Mouse (Mus musculus): Measurements from ENCODE around the gene Gm5617.
"Not testable (repeated sequence)": the region's sequence is repeated elsewhere in the genome, so short reads cannot be mapped to it uniquely, and the experiment has no call there.

The Gm5617 gene

GRCm38 (mm10) chr9:48501192-48501591 is 6.0 kb downstream of the Gm5617 start:
- DNase-seq (ENCODE audit: low read depth), result no peak

GRCm38 (mm10) chr9:48503001-48503400 is 7.8 kb downstream of the Gm5617 start:
- DNase-seq (ENCODE audit: low read depth), result no peak

- DNase-seq (ENCODE audit: low read depth), result no peak
Measured at GRCm38 (mm10) chr9:48504741-48505365, 9.6 kb downstream of the Gm5617 start.

DNA sequence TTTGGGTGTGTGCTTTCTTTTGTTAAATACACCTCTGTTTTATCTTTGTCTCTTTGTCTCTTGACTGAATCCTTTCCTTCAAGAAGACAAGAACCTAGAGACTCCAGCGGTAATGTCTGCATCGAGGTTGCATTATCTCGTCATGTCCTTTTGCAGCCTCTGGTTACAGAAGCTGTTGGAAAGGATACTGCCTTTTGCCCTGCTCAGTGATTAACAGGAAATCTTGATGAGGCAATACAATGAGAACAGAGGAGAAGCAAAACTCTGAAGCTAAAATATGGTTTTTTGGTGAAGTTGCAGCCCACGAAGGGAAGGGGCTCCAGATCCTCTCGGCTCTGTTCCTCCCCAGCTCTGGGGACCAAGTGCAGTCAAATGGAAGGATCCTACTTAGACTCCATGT is 14.9 kb downstream of the Gm5617 start:
- no peak for DNase-seq (ENCODE audit: low read depth)

DNA sequence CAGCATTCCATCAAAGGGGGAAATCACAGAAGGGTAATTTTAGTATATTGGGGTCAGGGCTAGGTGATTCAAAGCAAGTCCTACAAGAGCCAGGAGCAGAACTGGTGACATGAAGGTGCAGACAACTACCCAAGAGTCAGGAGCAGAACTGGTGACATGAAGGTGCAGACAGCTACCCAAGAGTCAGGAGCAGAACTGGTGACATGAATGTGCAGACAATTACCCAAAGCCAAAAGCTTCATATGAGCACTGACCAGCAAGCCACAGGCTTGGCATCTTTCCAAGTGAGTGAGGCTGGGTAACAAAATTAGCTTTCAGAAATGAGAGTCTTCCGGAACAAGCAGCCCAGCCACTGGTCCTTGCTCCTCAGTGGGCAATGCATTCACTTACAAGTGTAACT is 20.1 kb downstream of the Gm5617 start:
- DNase-seq (ENCODE audit: low read depth), result no peak

- no peak for DNase-seq (ENCODE audit: low read depth)
Measured at GRCm38 (mm10) chr9:48516615-48517371, 21.6 kb downstream of the Gm5617 start.

- no peak for DNase-seq (ENCODE audit: low read depth)
Measured at GRCm38 (mm10) chr9:48517372-48518130, 22.3 kb downstream of the Gm5617 start.

DNA sequence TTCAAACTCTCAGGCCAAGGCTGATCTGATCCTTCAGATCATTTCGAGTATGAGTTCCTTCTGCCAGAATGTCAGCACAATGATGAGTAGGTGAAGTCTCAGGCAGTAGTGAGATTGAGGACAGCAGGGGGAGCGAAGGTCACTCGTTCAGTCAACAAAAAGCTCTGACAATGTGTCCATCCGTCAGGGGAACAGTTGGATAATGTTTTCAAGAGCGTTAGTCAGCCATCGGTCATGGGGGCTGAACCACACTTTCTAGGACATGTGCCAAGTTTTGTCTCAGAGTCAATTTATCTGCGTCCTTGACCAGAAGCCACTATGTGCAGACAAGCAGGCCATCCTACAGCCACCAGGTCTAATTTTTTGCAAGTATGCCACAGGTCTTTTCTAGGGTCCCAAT is 25.2 kb downstream of the Gm5617 start:
- DNase-seq (ENCODE audit: low read depth), result not testable (repeated sequence)

DNA sequence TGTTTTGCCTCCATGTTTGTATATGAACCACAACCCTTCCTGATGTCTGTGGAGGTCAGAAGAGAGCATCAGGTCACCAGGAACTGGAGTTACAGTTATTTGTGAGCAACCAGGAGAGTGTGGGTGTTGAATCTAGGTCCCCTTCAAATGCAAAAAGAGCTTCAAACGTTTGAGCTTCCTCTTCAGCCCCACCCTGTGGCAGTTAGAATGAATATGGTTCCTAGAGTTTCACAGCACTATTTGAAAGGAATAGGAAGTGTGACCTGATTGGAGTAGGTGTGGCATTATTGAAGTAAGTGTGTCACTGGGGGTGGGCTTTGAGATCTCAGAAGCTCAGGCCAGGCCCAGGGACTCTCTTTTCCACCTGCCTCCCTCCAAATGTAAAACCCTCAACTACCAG is 30.3 kb downstream of the Gm5617 start:
- DNase-seq (ENCODE audit: low read depth), result peak; percentile 70

DNA sequence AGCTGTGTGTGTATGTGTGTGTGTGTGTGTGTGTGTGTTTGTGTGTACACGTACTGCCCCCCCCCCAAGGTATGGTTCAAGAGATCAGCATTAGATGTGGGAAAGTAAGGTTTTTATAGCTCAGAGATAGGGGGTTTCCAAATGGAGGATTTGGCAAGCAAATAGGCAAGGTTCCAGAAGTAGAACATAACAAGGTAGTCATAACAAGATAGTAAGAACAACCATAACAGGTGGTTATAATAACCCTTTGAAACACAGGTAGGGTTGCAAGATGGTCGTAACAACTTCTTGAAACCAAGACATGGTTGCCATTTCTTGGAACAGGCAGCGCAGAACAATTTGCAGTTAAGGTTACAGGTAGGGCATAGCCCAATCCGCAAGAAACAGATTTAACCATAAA is 31.3 kb downstream of the Gm5617 start:
- peak; percentile 32 for DNase-seq (ENCODE audit: low read depth)

GRCm38 (mm10) chr9:48531294-48531693 is 36.1 kb downstream of the Gm5617 start:
- no peak for DNase-seq (ENCODE audit: low read depth)

- DNase-seq (ENCODE audit: low read depth), result peak; percentile 50
Measured at GRCm38 (mm10) chr9:48532203-48532602, 37.0 kb downstream of the Gm5617 start.

DNA sequence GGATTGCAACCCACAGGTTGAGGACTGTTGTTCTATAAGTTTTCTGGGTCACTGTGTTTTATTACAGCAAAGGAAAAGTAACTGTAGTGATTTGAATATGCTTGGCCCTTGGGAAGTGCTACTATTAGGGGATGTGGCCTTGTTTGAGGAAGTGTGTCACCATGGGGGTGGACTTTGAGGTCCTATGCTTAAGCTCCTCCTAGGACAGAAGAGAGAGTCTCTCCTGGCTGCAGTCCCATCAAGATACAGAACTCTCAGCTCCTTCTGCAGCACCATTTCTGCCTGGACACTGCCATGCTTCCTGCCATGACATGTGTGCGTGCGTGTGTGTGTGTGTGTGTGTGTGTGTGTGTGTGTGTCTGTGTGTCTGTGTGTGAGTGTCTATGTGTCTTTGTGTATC is 37.5 kb downstream of the Gm5617 start:
- peak; percentile 39 for DNase-seq (ENCODE audit: low read depth)

DNA sequence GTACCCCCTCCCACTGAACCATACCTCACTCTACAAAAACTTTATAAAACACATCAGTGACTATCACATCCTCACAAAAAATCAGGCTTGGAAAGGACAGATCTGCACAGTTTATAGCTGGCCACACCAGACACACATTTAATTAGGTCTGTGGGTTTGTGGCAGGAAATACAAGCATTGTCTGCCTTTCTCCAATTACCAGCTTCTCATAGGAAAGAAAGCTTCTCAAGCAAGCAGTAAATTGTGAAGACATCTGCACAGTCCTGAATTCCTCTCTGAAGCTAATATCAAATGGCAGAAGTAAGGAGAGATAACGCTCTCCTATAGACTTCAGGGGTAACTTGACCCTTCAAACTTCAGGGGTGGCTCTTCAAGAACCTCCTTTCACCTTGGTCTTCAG is 41.2 kb downstream of the Gm5617 start:
- peak; percentile 39 for DNase-seq (ENCODE audit: low read depth)

- peak; percentile 37 for DNase-seq (ENCODE audit: low read depth)
Measured at GRCm38 (mm10) chr9:48537616-48538015, 42.4 kb downstream of the Gm5617 start.

- peak; percentile 84 for DNase-seq (ENCODE audit: low read depth)
Measured at GRCm38 (mm10) chr9:48538044-48538645, 42.9 kb downstream of the Gm5617 start.

DNA sequence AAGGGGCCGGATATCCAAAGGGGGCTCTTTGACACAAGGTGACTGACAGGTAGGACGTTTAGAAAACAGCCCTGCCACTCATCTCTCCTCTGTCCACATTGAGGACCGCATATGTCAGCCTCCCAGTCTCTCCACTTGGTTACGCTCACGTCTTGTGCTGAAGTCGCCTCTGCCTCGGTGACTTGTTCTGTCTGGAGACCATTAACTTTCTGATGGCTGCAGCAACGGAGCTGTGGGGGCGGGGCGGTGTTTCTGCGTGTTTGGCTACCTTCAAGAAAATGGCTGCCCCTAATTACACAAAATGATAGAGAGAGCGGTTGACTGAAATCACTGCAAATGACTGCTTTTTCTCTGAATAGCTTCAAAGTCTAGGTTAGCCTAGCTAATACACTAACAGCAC is 43.4 kb downstream of the Gm5617 start:
- DNase-seq (ENCODE audit: low read depth), result no peak
